Mouse (Mus musculus) ES-E14 (cell line): Measurements from ENCODE around the gene Grb2. TPM values are rescaled to one million over a fixed set of nuclear protein-coding genes. Genes with fewer than 3 reads are reported as not detected.

Experiments
- DNase-seq: peaks from one replicate; pipeline ENCODE4 v3.0.0-alpha.2; 2013; ENCODE audit warnings: low read depth, low spot score
- H3K27ac ChIP-seq: 2 replicates; pipeline ENCODE4 v1.5.1; 2012; ENCODE audit warnings: low read depth, mild to moderate bottlenecking, low read length, moderate library complexity, mixed read lengths; ENCODE audit not compliant: poor library complexity, insufficient read depth, severe bottlenecking
- H3K36me3 ChIP-seq: 2 replicates; pipeline ENCODE4 v1.6.1; 2012; ENCODE audit warnings: mild to moderate bottlenecking, low read length, moderate library complexity, mixed read lengths; ENCODE audit not compliant: control insufficient read depth, poor library complexity, insufficient read depth, severe bottlenecking
- H3K4me1 ChIP-seq, 2 experiments: fragments of 150-350 bp in 1 of 2; sonication (generic) in 1 of 2; 2 replicates each; pipeline ENCODE4 v1.6.1; 2012; ENCODE audit warnings: low read length in 2 of 2, mild to moderate bottlenecking in 1 of 2, mixed read lengths in 1 of 2; ENCODE audit not compliant: control insufficient read depth in 2 of 2, insufficient read depth in 2 of 2, poor library complexity in 1 of 2
- H3K4me3 ChIP-seq, 2 experiments: fragments of 150-350 bp in 1 of 2; sonication (generic) in 1 of 2; 2 replicates each; pipeline ENCODE4 v1.5.1; 2012; ENCODE audit warnings: low read length in 2 of 2, low read depth in 1 of 2, mild to moderate bottlenecking in 1 of 2, mixed read lengths in 1 of 2; ENCODE audit not compliant: insufficient read depth in 1 of 2, poor library complexity in 1 of 2, severe bottlenecking in 1 of 2
- H3K9ac ChIP-seq: 2 replicates; pipeline ENCODE4 v1.6.1; 2012; ENCODE audit warnings: low read depth, mild to moderate bottlenecking, low read length, mixed read lengths; ENCODE audit not compliant: poor library complexity, insufficient read depth, severe bottlenecking
- H3K9me3 ChIP-seq: fragments of 150-350 bp; sonication (generic); 2 replicates; pipeline ENCODE4 v1.6.1; 2012; ENCODE audit warnings: low read depth, mild to moderate bottlenecking, low read length; ENCODE audit not compliant: control insufficient read depth, insufficient read depth
- CHD2 ChIP-seq: IDR thresholded peaks from 2 replicates; pipeline ENCODE4 v1.6.1; 2014; ENCODE audit warnings: mild to moderate bottlenecking, low read depth, low read length, inconsistent platforms
- HCFC1 ChIP-seq: IDR thresholded peaks from 2 replicates; pipeline ENCODE4 v1.6.1; 2012; ENCODE audit warnings: low read length, inconsistent platforms, borderline replicate concordance; ENCODE audit not compliant: insufficient read depth
- MAFK ChIP-seq: IDR thresholded peaks from 2 replicates; pipeline ENCODE4 v1.6.1; 2014; ENCODE audit warnings: mild to moderate bottlenecking, low read depth, low read length, inconsistent platforms; ENCODE audit not compliant: insufficient read depth
- ZC3H11A ChIP-seq: IDR thresholded peaks from 2 replicates; pipeline ENCODE4 v1.6.1; 2012; ENCODE audit warnings: low read depth, mild to moderate bottlenecking, inconsistent platforms, low read length, borderline replicate concordance
- ZNF384 ChIP-seq: IDR thresholded peaks from 2 replicates; pipeline ENCODE4 v1.6.1; 2012; ENCODE audit warnings: low read depth, low read length, inconsistent platforms
- in situ Hi-C, 2 experiments: fragments of 600-800 bp; cut with MboI; formaldehyde crosslinking; loops; one replicate each; pipeline ENCODE4 v1.15.1; 2025; ENCODE audit warnings: low sequenced_read_pairs in 2 of 2, inconsistent platforms in 1 of 2; ENCODE audit not compliant: unreplicated experiment in 2 of 2
- total RNA-seq: library from RNA; depleted of rRNA; stranded (reverse); fragments of 300-350 nt; gene quantifications from 2 replicates; pipeline ENCODE4 v1.2.3, GENCODE M21; 2012

Gene Grb2
- total RNA-seq, 1 experiment, result 24.4 TPM

DNA sequence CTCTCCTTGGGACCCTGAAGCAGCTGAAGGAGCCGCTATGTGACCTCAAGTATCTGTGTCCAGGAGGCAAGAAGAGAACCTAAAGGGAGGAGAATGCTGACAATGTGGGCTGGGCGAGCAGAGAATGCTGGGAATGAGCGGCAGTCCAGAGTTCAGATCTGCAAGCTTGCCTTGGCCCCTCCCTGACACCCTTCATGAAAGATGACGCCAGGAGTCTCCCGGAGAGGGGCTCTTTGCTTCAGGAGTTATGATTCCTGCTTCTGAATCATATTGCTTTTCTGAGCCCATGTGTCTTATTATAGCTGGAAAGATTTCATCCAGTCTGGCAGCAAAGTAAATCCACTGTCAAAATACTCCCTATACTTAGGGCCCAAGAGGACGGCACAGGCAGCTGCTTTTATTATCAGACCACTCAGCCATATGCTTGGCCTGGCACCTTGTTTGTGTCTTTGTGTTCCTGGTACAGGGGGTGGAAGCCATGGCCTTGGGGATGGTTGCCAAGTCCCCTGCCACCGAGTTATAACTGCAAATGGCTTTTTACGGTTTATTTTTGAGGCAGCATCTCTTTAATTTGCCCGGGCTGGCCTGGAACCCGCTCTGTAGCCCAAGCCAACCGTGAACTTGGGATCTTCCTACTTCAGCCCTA is 25.8 kb upstream of the Grb2 start:
- DNase-seq, result no peak
- H3K4me1 ChIP-seq, result 0 out of 4 replicates have a peak, but pooled peaks cover 0 to 1% of the 10 kb centered on the region in 2 experiments
- peak overlapping the region; percentile 43; the same call in 1 of the 2 replicates for H3K9ac ChIP-seq
- no peak overlapping the region for H3K27ac ChIP-seq
- in situ Hi-C loops, result no loop called here
- no peaks in the 10 kb centered on the region for H3K36me3 ChIP-seq
- H3K9me3 ChIP-seq, result no peaks in the 10 kb centered on the region
- 0 out of 2 replicates have a peak, but pooled peaks have one; percentile 12 for TF ChIP-seq MAFK
- TF ChIP-seq ZC3H11A, result no peak
- H3K4me3 ChIP-seq, result no peak overlapping the region

DNA sequence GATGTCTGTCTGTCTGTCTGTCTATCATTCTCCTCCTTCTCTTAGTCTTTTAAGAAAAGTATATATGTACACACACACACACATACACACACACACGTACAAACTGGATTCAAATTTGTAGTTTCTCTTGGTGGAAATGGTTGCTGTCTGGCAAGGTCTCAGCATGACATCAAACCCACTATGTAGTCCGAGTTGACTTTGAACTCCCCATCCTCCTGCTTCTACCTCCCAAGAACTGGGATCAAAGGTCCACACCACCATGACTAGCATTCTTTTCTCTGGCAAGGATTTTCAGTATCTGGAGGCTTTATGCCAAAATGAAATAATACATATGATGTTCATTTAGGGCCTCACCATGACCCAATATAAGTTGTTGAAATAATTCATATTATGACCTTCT is 14.8 kb upstream of the Grb2 start:
- Histone ChIP-seq H3K4me1 (no peaks in the 10 kb centered on the region), H3K4me3 (no peak overlapping the region), H3K9ac (no peak overlapping the region), H3K9me3 (no peaks in the 10 kb centered on the region), H3K27ac (no peak overlapping the region), H3K36me3 (no peaks in the 10 kb centered on the region)
- in situ Hi-C loops, result no loop called here
- no peak for DNase-seq
- TF ChIP-seq ZC3H11A (no peak), HCFC1 (no peak), ZNF384 (no peak)

DNA sequence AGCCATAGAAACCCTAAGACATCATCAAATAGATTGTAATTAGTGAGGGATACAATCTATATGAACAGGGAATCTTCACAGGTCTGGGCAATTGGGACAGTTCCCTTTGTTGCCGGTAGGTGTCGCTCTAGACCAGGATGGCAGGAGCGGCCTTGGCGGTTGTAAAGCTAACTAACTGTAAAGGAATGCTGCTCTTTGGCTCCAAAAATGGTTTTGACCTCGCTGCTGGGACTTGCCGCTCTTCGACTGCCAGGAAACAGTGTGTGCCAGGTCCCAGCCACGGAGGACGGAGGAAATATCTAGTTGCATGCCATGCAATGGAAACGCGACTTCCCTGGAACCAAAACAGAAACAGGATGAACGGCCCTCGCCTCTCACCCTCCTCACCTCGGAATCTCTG is 14.2 kb upstream of the Grb2 start:
- Histone ChIP-seq H3K36me3 (no peaks in the 10 kb centered on the region), H3K4me3 (no peak overlapping the region), H3K9ac (no peak overlapping the region), H3K4me1 (no peaks in the 10 kb centered on the region), H3K9me3 (no peaks in the 10 kb centered on the region), H3K27ac (no peak overlapping the region)
- peak; percentile 79 for DNase-seq
- in situ Hi-C loops, result no loop called here
- TF ChIP-seq CHD2, result no peak
- TF ChIP-seq ZC3H11A, result peak; percentile 91
- no peak for TF ChIP-seq MAFK
- no peak for TF ChIP-seq HCFC1
- no peak for TF ChIP-seq ZNF384

DNA sequence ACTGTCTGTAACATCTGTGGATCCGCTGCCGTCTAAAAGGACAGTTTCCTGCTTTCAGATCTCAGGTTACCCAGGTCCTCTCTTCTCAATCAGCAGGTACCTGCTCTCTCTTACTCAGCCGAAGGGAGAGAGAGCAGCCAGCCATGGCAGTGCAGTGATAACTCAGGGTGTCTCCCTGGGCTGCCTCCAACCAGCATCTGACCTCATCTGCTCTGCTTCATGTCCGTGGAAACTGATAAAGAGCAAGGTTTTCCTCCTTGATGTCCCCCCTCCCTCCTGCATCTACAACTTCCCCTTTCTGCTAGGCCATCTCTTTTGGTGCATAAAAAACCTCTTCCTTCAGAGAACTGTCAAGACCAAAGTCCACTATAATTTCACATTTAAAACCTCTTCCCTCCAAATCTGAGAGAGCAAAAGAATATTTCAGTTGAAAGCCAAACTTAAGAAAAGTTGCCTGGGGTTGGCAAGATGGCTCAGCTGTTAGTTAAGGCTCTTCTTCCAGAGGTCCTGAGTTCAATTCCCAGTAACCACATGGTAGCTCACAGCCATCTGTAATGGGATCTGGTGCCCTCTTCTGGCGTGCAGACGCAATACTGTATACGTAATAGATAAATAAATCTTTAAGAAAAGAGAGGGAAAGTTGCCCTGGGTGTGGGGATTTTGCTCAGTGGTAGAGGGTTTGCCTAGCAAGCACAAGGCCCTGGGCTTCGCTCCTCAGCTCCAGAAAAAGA is 9.4 kb upstream of the Grb2 start:
- Histone ChIP-seq H3K27ac (no peak overlapping the region), H3K36me3 (no peaks in the 10 kb centered on the region), H3K9ac (no peak overlapping the region), H3K9me3 (no peaks in the 10 kb centered on the region), H3K4me3 (no peak overlapping the region), H3K4me1 (peaks cover 0 to 2% of the 10 kb centered on the region in 2 experiments; a peak in 1 of 4 replicates)
- DNase-seq, result no peak
- TF ChIP-seq CHD2, result no peak
- TF ChIP-seq MAFK, result no peak
- TF ChIP-seq HCFC1, result no peak
- TF ChIP-seq ZNF384, result no peak
- no peak for TF ChIP-seq ZC3H11A
- in situ Hi-C loops, result loop anchor here in 1 of 2 experiments (5.0 kb wide), 1 partner anchor 86 kb away; no protein-coding TSS in a partner anchor
